Mouse (Mus musculus) cerebellum, adult 2 months (tissue): Measurements from ENCODE around the gene Ezr. TPM values are rescaled to one million over a fixed set of nuclear protein-coding genes. Genes with fewer than 3 reads are reported as not detected.
"Not testable (repeated sequence)": the region's sequence is repeated elsewhere in the genome, so short reads cannot be mapped to it uniquely, and the experiment has no call there.

Experiments used
- DNase-seq, 2 experiments: peaks; one replicate each; pipeline ENCODE4 v3.0.0; 2021
- H3K27ac ChIP-seq: fragments of 200-500 bp; 2 replicates; pipeline ENCODE4 v1.5.1; 2012; ENCODE audit warnings: low read length, control low read depth, inconsistent platforms; ENCODE audit not compliant: insufficient read depth
- H3K27me3 ChIP-seq: fragments of 200-500 bp; 2 replicates; pipeline ENCODE4 v1.6.1; 2012; ENCODE audit warnings: inconsistent platforms, mild to moderate bottlenecking, low read length, moderate library complexity; ENCODE audit not compliant: control insufficient read depth, insufficient read depth
- H3K4me1 ChIP-seq: fragments of 200-500 bp; 2 replicates; pipeline ENCODE4 v1.6.1; 2011; ENCODE audit warnings: low read length; ENCODE audit not compliant: control insufficient read depth, insufficient read depth
- H3K4me3 ChIP-seq: fragments of 200-500 bp; replicated peaks from 2 replicates; pipeline ENCODE3; 2011; ENCODE audit warnings: mild to moderate bottlenecking, low read depth, low read length, control low read depth; ENCODE audit not compliant: insufficient read depth
- CTCF ChIP-seq: fragments of 200-500 bp; IDR thresholded peaks from 2 replicates; pipeline ENCODE4 v1.5.1; 2011; ENCODE audit warnings: low read depth, mild to moderate bottlenecking, control low read depth, low read length, moderate library complexity, borderline replicate concordance; ENCODE audit not compliant: insufficient read depth
- POLR2A ChIP-seq: fragments of 200-500 bp; IDR thresholded peaks from 2 replicates; pipeline ENCODE4 v1.6.1; 2011; ENCODE audit warnings: low read length, control low read depth, borderline replicate concordance; ENCODE audit not compliant: insufficient read depth
- WGBS: fragments of 180-500 bp; shearing (Covaris S2); methylation state at CpG from one replicate; pipeline ENCODE4 v1.1.7; 2018; 5-methylcytosine and 5-hydroxymethylcytosine counted together
- polyA plus RNA-seq: library from polyadenylated mRNA; depleted of rRNA; stranded (reverse); fragments of >200 nt; gene quantifications from 2 replicates; pipeline ENCODE4 v1.2.3, GENCODE M21; 2012

The Ezr gene
- polyA plus RNA-seq, 1 experiment: 12.1 TPM

DNA sequence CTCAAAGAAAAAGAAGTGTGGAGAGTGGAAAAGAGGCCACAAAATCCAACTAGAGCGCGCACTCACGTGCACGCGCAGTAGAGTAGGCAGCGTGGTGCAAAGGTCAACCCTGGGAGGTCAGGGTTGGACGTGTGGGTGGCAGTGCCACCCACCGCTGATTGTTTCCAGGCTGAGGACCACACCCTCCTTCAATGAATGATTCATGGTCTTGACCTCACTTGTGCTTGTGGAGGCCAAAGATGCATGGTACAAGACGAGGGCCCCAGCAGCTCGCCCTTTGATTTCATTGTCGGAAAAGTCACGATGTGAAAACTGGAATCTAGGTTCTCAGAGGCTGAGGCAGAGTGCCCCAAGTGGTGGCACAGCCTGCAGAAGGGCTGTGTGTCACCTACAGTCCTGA lies 51.0 kb downstream of the Ezr start:
- 89% methylated on average over 12 of the region's 12 CpGs for WGBS
- Histone ChIP-seq H3K27ac (no peak overlapping the region), H3K4me1 (no peaks in the 10 kb centered on the region), H3K4me3 (no peak overlapping the region), H3K27me3 (no peaks in the 10 kb centered on the region)
- DNase-seq: no peak
- TF ChIP-seq POLR2A: no peak
- no peak for TF ChIP-seq CTCF

DNA sequence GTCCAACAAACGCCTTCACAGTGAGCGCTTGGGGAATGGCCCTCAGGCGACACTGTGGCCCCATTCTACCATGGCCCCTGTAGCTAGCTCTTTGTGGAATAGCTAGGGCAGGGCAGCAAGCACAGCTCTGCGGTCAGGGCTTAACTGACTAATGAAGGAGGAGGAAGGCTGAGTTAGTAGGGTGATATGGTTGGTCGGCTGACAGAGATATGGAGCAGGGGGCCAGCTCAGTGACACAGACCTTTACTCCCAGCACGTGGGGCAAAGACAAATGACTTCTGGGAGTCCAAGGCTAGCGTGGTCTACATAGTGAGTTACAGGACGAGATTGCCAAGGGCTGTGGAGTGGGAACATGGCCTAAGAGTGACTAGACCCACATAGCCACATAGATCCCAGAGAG lies 51.5 kb downstream of the Ezr start:
- H3K4me3 ChIP-seq: no peak overlapping the region
- no peaks in the 10 kb centered on the region for H3K4me1 ChIP-seq
- TF ChIP-seq POLR2A (no peak), CTCF (no peak)
- WGBS: 85% methylated on average over 8 of the region's 8 CpGs
- no peaks in the 10 kb centered on the region for H3K27me3 ChIP-seq
- DNase-seq: no peak
- H3K27ac ChIP-seq: no peak overlapping the region

DNA sequence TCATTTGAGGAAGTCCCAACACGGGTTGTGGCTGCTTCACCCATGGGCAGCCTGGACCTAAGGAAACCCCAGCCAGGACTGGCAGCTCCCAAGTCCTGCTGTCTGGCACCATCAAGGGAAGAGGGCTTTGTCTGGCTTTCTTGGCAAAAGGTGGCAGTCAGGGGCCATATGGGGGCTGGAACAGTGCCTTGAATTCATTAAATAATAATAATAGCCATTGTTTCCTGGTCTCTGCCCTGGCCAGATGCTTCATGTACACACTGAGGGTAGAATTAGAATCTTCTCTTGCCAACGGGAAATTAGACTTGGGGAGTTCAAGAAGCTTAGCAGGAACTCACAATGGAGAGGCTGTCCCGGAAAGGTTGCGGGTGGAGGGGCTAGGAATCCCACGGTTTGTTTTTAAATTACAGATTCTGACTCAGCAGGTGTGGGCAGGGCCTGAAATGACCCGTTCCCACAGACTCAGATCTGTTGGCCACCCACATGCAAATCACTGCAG lies 53.3 kb downstream of the Ezr start:
- WGBS: 4% methylated on average over 6 of the region's 6 CpGs
- Histone ChIP-seq H3K4me3 (no peak overlapping the region), H3K4me1 (no peaks in the 10 kb centered on the region), H3K27me3 (no peaks in the 10 kb centered on the region), H3K27ac (no peak overlapping the region)
- DNase-seq: peak in 1 of 2 experiments; percentile 25
- TF ChIP-seq POLR2A: no peak
- no peak for TF ChIP-seq CTCF

DNA sequence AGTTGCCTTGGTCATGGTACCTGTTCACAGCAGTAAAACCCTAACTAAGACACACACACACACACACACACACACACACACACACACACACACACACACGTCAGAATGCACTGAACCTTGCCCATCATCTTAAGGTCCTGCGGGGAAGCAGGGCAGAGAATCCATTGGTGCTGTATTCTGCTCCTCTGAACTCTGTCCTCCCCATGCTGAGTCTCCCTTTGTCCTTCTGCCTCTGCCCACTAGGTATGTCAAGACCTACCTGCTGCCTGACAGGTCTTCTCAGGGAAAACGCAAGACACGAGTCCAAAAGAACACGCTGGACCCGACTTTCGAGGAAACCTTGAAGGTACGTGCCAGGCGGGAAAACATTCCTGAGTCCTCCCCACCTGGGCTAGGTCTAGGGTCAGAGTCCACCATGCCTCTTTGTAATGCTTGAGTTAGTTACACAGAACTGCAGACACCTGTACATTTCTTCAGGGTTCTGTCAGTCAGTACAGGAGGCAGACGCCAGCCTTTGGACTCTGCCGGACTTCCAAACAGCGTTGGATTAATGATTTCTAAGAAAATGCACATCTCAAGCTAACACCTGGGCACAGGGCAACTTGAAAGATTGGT lies 54.5 kb downstream of the Ezr start:
- Histone ChIP-seq H3K27ac (no peak overlapping the region), H3K4me3 (no peak overlapping the region), H3K4me1 (no peaks in the 10 kb centered on the region), H3K27me3 (no peaks in the 10 kb centered on the region)
- no peak for TF ChIP-seq POLR2A
- no peak for TF ChIP-seq CTCF
- DNase-seq: no peak
- WGBS: 97% methylated on average over 12 of the region's 12 CpGs

DNA sequence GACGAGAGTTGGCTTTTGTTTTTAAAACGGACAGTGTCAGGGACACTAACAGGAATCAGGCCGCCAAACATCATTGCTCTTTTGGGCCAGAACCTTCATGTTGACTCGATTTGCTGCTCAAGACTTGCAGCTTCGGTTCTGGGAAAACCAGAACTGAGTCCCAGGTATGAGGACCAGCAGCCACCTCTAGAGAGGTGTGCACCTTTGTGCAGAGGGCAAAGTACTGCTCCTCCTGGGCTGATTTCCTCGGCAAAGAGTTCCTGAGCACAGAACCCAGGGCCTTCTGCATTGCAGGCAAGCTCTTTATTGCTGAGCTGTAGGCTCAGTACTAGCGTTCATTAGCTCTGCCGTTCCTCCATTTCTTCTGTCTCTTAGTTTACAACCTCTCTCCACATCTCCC lies 68.6 kb downstream of the Ezr start:
- DNase-seq, H3K4me1 ChIP-seq, H3K27ac ChIP-seq, H3K4me3 ChIP-seq, H3K27me3 ChIP-seq: not testable (repeated sequence)
- 80% methylated on average over 8 of the region's 8 CpGs for WGBS

DNA sequence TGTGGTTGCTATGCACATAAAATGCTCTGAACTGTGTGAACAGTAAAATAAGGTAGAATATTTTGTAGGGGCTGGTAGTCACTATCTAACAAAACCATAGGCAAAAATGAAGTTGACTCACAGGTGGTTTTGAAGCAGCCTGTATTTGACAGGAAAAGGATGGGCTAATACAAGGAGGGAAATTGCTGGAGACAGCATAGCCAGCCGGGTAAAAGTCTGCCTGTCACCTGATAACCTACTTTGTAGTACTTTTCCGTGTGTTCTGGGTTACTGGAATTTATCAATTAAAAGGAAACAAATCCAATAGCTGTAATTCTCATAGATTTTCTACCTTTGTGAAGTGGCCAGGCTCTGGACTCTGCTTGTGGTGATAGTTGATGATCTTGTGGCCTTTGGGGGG lies 69.1 kb downstream of the Ezr start:
- WGBS: 79% methylated on average over 2 of the region's 2 CpGs
- not testable (repeated sequence) for H3K27ac ChIP-seq, H3K4me3 ChIP-seq, DNase-seq, H3K4me1 ChIP-seq, H3K27me3 ChIP-seq

DNA sequence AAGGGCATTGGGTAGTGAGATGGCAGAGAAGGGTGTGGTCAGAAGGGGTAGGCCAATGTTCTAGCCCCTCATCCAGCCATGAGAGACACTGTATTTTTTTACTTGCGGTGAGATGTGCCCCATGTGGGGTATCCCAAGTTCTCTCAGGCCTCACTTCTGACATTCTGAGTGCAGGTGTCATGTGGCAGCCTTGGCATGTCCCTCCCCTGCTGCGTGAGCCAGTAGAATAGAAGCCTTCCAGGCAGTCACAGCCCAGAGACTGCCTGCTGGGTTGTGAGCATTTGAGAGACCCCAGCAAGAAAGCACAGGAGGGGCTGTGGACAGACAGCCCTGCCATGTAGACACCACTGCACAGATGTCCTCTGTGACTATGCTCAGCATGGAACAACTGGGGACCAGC lies 74.4 kb downstream of the Ezr start:
- not testable (repeated sequence) for H3K4me1 ChIP-seq, H3K27ac ChIP-seq, H3K4me3 ChIP-seq, DNase-seq, H3K27me3 ChIP-seq
- 68% methylated on average over 2 of the region's 2 CpGs for WGBS

DNA sequence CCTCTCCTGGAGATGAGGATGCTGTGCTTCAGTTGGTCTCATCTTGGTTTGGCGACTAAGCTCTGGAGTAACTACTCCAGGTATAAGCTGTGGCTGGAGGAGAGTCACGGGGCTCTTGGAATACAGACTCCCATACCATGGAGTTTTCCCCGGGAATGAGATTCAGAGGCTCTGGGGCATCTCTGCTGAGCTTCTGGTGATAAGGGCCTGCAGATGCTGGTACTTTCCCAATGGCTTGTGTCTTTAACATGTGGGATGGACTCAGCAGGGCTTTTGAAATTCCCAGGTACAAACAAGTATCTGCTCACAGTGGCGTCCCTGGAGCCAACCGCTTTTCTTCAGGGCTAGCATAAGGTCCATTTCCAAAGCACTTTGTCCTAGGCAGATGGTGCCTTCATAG lies 75.2 kb downstream of the Ezr start:
- not testable (repeated sequence) for H3K27me3 ChIP-seq
- 88% methylated on average over 5 of the region's 5 CpGs for WGBS

DNA sequence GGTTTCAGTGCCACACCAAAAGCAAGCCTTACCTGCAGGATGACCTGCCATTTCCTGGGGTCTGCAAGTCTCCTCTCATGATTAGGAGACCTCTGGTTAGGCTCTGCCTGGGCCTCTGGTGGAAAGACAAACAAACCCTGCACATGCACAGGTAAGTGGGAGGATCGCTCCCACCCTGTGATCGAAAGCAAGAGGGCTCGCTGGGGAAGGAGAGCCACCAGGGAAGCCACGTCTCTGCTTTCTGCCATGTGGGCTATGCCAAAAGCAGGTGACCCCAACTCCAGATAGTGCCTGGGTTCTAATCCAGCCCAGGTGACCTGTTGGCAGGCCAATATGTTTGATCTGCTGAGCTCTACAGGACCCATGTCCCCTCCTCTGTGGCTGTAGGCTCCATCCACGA lies 76.1 kb downstream of the Ezr start:
- not testable (repeated sequence) for H3K4me3 ChIP-seq, H3K27me3 ChIP-seq, H3K4me1 ChIP-seq, H3K27ac ChIP-seq, DNase-seq
- WGBS: 92% methylated on average over 5 of the region's 5 CpGs

More for the DNA sequence above, 75.2 kb downstream of the Ezr start:
- not testable (repeated sequence) for H3K4me3 ChIP-seq, H3K27ac ChIP-seq, H3K4me1 ChIP-seq, DNase-seq

DNA sequence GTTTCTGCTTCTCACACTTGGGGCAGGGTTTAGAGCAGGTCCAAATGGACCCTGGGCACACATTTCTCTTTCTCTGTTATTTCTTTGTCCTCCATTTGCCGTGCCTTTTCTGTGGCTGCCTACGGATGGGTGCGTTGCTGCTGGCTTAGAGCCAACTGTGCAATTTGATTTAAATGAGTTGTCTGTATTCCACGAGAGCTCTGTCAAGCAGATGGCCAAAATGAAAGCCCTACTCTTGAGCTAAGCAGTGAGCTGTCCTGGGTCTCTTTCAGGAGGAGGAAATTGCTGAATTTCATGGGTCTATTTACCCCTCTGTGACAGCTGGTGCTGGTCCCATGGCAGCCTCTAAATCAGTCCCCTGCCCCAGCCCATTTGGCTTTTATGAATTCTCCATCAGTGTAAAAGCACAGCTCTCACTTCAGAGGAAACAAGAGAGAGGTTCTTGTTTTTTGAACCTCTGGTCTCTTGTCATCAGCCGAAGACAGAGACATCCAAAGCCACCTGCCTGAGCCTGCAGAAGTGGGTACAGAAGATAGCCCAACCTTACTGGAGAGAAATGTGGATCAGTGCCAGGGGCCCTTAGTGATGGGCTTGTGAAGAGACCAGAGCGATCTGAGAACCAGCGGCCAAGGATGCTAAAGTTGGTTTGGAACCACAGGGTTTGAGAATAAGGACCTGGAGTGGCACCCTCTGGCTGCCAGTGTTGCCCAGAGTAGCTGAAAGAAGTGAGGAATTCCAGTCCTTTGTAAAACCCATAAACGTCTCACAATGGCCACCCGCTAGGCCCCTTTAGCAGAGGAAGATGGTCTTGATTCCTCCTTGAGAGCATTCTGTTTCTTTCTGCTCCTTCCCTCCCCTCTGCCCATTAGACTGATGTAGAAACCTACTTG lies 79.0 kb downstream of the Ezr start:
- not testable (repeated sequence) for DNase-seq, H3K27me3 ChIP-seq, H3K4me3 ChIP-seq, H3K27ac ChIP-seq, H3K4me1 ChIP-seq
- WGBS: 44% methylated on average over 9 of the region's 9 CpGs

DNA sequence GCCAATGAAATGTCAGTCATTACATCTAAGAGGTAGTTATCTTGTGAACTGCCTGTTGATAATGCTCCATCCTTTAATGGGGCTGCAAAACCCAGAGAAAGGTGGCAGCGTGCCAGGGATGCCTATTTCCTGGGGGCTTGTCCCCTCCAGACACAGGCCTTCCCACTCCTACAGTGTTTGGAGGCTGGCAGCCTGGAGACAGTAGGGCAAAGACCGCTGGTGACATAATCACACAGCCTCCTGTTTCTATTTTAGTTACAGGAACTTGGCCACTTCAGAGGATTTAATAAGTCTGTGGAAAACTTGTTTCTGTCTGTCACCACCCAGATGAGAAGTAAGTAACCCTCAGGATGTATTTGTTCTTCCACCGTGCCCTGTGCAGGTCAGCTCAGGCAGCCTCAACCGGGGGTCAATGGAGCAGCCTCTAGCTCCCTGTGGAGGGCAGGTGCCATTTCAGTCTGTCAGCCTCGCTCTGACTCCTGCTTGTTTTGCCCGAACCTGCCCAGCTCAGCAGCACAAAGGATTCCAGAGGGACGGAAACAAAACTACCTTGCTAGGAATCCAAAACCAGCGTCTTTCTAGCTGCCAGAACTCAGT lies 79.9 kb downstream of the Ezr start:
- not testable (repeated sequence) for H3K27me3 ChIP-seq, H3K27ac ChIP-seq, DNase-seq, H3K4me1 ChIP-seq, H3K4me3 ChIP-seq
- WGBS: 15% methylated on average over 3 of the region's 8 CpGs

DNA sequence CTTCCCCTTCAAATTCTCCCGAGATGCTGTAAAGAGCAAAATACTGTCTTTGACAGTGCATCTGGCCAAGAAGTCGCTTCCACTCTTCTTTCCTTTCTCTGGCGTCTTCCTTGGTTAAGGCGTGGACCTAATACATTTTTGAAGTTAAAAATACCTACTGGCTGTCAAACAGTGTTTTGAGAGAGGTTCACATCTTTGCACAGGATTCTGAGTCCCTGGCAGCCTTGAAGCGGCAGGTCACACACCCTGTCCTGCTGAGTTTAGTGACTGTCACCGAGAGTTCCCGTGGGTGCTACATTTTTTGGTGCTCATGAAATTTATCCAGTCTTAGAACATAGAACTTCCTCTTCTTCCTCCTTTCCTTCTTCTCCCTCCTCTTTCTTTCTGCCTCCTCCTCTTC lies 82.5 kb downstream of the Ezr start:
- H3K27me3 ChIP-seq, H3K27ac ChIP-seq, DNase-seq, H3K4me3 ChIP-seq, H3K4me1 ChIP-seq: not testable (repeated sequence)
- WGBS: 75% methylated on average over 5 of the region's 7 CpGs
